Mouse (Mus musculus) hindbrain, postnatal 0 days (tissue): ENCODE results near the gene Tmem268. TPM values are rescaled to one million over a fixed set of nuclear protein-coding genes. Genes with fewer than 3 reads are reported as not detected.
A peak's percentile ranks its signal among the peaks of the same experiment; 100 is the strongest.

Experiments
- ATAC-seq: fragments of 200-750 bp; cut with Nextera tagmentation; 2 replicates; pipeline ENCODE4 v1.8.0; 2017; ENCODE audit warnings: mild to moderate bottlenecking, moderate TSS enrichment, moderate library complexity
- DNase-seq: peaks from one replicate; pipeline ENCODE4 v3.0.0-alpha.2; 2015; ENCODE audit warnings: low spot score
- H3K27ac ChIP-seq: fragments of 300-500 bp; sonication (generic); 2 replicates; pipeline ENCODE4 v1.5.1; 2014; ENCODE audit warnings: mild to moderate bottlenecking
- H3K27me3 ChIP-seq: fragments of 300-500 bp; sonication (generic); 2 replicates; pipeline ENCODE4 v1.6.1; 2014; ENCODE audit warnings: low read length, mixed read lengths; ENCODE audit not compliant: insufficient read depth
- H3K36me3 ChIP-seq: fragments of 300-500 bp; sonication (generic); 2 replicates; pipeline ENCODE4 v1.6.1; 2014; ENCODE audit warnings: low read length, mixed read lengths; ENCODE audit not compliant: insufficient read depth
- H3K4me1 ChIP-seq: fragments of 300-500 bp; sonication (generic); 2 replicates; pipeline ENCODE4 v1.6.1; 2014; ENCODE audit warnings: antibody characterized with exemption, low read length, mixed read lengths; ENCODE audit not compliant: insufficient read depth
- H3K4me2 ChIP-seq: fragments of 300-500 bp; sonication (generic); 2 replicates; pipeline ENCODE4 v1.6.1; 2014; ENCODE audit warnings: low read depth, mild to moderate bottlenecking, low read length, moderate library complexity, mixed read lengths
- H3K4me3 ChIP-seq: fragments of 300-500 bp; sonication (generic); 2 replicates; pipeline ENCODE4 v1.5.1; 2014; ENCODE audit warnings: low read length
- H3K9ac ChIP-seq: fragments of 300-500 bp; sonication (generic); replicated peaks from 2 replicates; pipeline ENCODE4 v1.6.1; 2014; ENCODE audit warnings: mild to moderate bottlenecking, low read length, moderate library complexity, mixed read lengths
- H3K9me3 ChIP-seq: fragments of 300-500 bp; sonication (generic); 2 replicates; pipeline ENCODE4 v1.6.1; 2016; ENCODE audit warnings: low read length, mixed read lengths
- CTCF ChIP-seq: IDR thresholded peaks from 2 replicates; pipeline ENCODE4 v1.5.1; 2016; ENCODE audit warnings: antibody characterized with exemption, control low read depth, low read depth
- WGBS: fragments of 180-500 bp; shearing (Covaris S2); extraction: QIAGEN DNeasy Blood & Tissue Kit; methylation state at CpG from one replicate; pipeline ENCODE4 v1.1.7; 2014; 5-methylcytosine and 5-hydroxymethylcytosine counted together
- polyA plus RNA-seq: library from polyadenylated mRNA; unstranded; fragments of >200 nt; fragmentation: Nextera tagmentation; extraction: Ambion mirVana; gene quantifications from 2 replicates; pipeline ENCODE4 v1.2.1, GENCODE M21; 2015
- total RNA-seq: library from RNA; depleted of rRNA; stranded (reverse); fragments of >200 nt; gene quantifications from 2 replicates; pipeline ENCODE4 v1.2.3, GENCODE M21; 2014

The Tmem268 gene
- total and polyA plus RNA-seq, 2 experiments from 2014 or later = 3.9 to 7.9 TPM

DNA sequence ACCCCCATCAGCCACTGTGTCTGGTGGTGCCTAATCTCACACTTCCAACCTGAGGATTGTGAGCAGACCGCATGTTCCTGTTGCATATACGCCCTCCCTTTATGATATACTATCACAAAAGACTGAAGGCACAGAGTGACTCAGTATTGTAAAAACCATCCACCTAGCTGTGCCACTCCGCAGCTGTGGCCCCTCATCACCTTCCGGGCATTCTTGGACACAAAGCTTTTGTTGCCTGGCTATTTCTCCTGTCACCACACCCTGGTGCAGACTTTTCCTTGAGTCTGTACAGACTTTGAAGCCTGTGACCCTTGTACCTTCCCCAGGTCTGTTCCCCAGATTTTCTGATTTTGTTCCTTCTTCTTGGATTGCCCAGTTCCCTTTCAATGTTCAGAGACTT, 37.4 kb downstream of the Tmem268 start:
- H3K36me3 ChIP-seq = no peaks in the 10 kb centered on the region
- WGBS = 96% methylated on average over 4 of the region's 4 CpGs
- H3K4me1 ChIP-seq = no peaks in the 10 kb centered on the region
- TF ChIP-seq CTCF = no peak
- no peak overlapping the region for H3K9ac ChIP-seq
- H3K4me2 ChIP-seq = no peak overlapping the region
- no peaks in the 10 kb centered on the region for H3K27me3 ChIP-seq
- no peaks in the 10 kb centered on the region for H3K9me3 ChIP-seq
- DNase-seq = no peak
- ATAC-seq = no peak
- H3K27ac ChIP-seq = no peak overlapping the region
- H3K4me3 ChIP-seq = no peak overlapping the region

DNA sequence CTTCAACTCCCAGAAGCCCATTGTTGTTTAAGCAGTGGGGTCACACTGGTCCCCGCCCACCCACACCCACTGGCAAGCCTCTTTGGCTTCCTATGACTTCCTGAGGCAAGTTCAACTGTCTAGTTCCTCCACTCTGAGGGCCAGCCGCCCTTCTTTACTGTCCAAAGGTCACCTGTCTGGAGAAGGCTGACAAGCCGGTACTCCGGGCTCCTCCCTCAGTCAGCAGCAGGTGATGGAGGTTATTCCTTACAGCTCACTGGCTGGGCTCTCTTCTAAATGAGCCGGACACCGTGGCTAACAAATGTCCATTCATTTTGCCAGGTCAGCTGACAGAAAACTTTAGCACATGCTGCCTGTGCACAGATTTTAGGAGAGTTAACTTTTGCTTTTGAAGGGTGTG, 42.2 kb downstream of the Tmem268 start:
- 78% methylated on average over 6 of the region's 6 CpGs for WGBS
- H3K27ac ChIP-seq = no peak overlapping the region
- no peaks in the 10 kb centered on the region for H3K36me3 ChIP-seq

DNA sequence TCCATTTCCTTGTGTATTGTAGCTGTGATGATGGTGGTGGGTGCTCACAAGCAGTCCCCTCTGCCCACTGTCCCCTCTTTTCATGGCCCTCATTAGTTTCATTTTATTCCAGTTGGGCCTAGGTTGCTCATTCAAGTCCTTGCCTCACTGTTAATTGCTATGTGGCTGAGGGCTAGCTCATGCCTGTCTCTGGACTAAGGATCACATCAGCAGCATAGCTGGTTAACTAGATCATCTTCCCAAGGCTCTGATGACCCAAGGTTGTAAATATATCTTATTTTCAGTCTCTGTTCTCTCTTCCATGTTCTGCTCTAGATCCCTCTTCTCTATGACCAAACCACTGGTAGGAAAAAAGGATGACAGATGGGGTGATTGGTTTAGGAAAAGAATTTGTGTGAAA, 42.7 kb downstream of the Tmem268 start:
- Histone ChIP-seq H3K27ac (no peak overlapping the region), H3K27me3 (no peaks in the 10 kb centered on the region), H3K36me3 (no peaks in the 10 kb centered on the region), H3K9me3 (no peaks in the 10 kb centered on the region), H3K4me2 (no peak overlapping the region), H3K4me3 (no peak overlapping the region), H3K9ac (no peak overlapping the region), H3K4me1 (no peaks in the 10 kb centered on the region)
- TF ChIP-seq CTCF = no peak
- ATAC-seq = no peak
- no peak for DNase-seq

More for the DNA sequence above, 42.2 kb downstream of the Tmem268 start:
- H3K4me3 ChIP-seq = no peak overlapping the region
- no peak overlapping the region for H3K9ac ChIP-seq
- DNase-seq (no peak), ATAC-seq (no peak)
- TF ChIP-seq CTCF = no peak
- H3K27me3 ChIP-seq = no peaks in the 10 kb centered on the region
- no peak overlapping the region for H3K4me2 ChIP-seq
- no peaks in the 10 kb centered on the region for H3K4me1 ChIP-seq
- H3K9me3 ChIP-seq = no peaks in the 10 kb centered on the region

DNA sequence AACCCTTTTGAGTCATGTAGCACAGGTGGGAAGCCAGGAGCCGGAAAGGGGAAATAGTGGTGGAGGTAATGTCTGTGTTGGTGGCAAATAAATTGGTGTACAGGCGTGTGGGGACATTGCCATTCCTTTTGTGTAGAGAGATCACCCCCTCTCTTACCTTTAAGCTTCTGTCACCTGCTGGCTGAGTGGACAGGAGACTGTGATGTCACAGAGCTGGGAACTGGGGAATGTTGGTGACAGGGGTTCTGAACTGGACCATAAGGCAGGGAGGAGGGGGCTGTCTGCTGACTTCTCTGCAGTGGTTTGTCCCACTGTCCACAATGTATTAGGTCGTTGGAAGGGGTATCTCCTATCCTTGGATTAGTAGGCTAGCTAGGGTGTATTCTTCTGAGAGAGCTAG, 46.4 kb downstream of the Tmem268 start, which contains the start of gene Gm11213:
TSS of gene Gm11213 (minus strand) at position 317 of the 400 bp plus-strand sequence.
- Histone ChIP-seq H3K27me3 (no peaks in the 10 kb centered on the region), H3K9me3 (no peaks in the 10 kb centered on the region), H3K9ac (no peak within 1 kb of the TSS), H3K4me2 (no peak within 1 kb of the TSS), H3K36me3 (no peaks in the 10 kb centered on the region), H3K27ac (no peak within 1 kb of the TSS), H3K4me1 (no peaks in the 10 kb centered on the region), H3K4me3 (no peak within 1 kb of the TSS)
- ATAC-seq (no peak), DNase-seq (no peak)
- WGBS = 76% methylated on average over 3 of the region's 3 CpGs
- TF ChIP-seq CTCF = no peak

DNA sequence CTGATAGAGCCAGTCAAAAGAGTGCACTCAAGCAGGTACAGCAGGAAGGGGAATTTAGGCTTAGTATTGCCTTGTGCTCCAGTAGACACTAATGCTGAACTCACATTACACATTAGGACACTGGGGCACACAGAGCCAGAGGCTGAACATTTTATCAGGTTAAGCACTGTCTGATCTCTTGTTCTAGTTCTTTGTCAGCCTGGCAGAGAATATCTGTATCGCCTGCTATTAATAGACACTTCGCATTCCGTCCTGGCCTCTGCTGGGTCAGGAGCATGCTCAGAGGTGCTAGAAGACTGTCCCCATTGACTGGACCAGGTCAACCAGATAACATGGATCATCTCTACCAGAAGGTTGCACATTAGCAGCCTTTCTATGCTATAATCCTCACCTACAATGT, 47.0 kb downstream of the Tmem268 start:
- Histone ChIP-seq H3K4me3 (no peak overlapping the region), H3K9ac (no peak overlapping the region), H3K27ac (no peak overlapping the region), H3K4me2 (no peak overlapping the region), H3K9me3 (no peaks in the 10 kb centered on the region), H3K27me3 (no peaks in the 10 kb centered on the region), H3K4me1 (no peaks in the 10 kb centered on the region), H3K36me3 (no peaks in the 10 kb centered on the region)
- TF ChIP-seq CTCF = no peak
- no peak for DNase-seq
- 92% methylated on average over 3 of the region's 3 CpGs for WGBS
- ATAC-seq = no peak

DNA sequence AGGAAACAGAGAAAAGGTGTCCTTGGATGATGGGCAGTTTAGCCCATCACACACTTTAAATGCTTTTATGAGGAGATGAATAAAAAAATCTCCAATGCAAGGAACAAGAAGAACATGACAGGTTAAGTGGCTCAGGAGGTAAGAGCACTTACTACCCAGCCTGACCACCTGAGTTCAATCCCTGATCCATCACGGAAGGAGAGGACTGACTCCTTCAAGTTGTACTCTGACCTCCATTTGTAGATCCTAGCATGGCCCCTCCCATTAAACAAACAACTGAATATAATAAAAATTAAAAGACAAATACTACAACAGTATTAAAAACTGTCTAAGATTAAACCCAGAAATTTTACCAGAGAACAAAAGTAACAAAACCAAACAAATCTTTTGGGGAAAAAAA, 47.4 kb downstream of the Tmem268 start:
- ATAC-seq (no peak), DNase-seq (no peak)
- 85% methylated on average over 1 of the region's 1 CpGs for WGBS
- Histone ChIP-seq H3K4me3 (no peak overlapping the region), H3K27ac (no peak overlapping the region), H3K9me3 (no peaks in the 10 kb centered on the region), H3K4me1 (no peaks in the 10 kb centered on the region), H3K36me3 (no peaks in the 10 kb centered on the region), H3K9ac (no peak overlapping the region), H3K27me3 (no peaks in the 10 kb centered on the region), H3K4me2 (no peak overlapping the region)
- TF ChIP-seq CTCF = no peak

DNA sequence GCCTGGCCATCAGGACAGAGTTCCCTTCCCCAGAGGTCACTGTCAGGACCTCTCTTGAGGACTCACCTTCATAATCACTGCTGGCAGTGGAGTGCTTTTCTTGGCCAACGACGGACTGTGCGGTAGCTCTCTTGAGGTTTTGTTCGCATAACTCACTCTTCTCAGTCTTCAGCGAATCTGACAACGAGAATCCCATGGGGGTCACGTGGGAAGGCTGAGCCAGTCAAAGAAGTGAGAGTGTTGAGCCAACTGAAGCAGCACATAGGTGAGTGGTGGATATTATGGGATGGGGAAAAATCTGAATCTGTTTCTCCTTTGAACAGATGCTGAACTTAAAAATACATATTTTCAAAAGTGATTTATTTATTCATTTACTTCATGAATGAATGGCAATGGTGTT, 49.8 kb downstream of the Tmem268 start:
- Histone ChIP-seq H3K9me3 (no peaks in the 10 kb centered on the region), H3K36me3 (no peaks in the 10 kb centered on the region), H3K4me2 (no peak overlapping the region), H3K4me3 (no peak overlapping the region), H3K4me1 (no peaks in the 10 kb centered on the region), H3K9ac (no peak overlapping the region), H3K27ac (no peak overlapping the region), H3K27me3 (no peaks in the 10 kb centered on the region)
- DNase-seq (peak; percentile 7), ATAC-seq (no peak)
- no peak for TF ChIP-seq CTCF
- WGBS = 76% methylated on average over 7 of the region's 7 CpGs
